Mouse (Mus musculus) heart, postnatal 0 days (tissue): Measurements from ENCODE around the gene 9230104L09Rik.

ENCODE experiments used
- CTCF ChIP-seq: IDR thresholded peaks from 2 replicates; pipeline ENCODE4 v1.5.1; 2016; ENCODE audit warnings: antibody characterized with exemption, control low read depth, low read depth
- EP300 ChIP-seq: IDR thresholded peaks from 2 replicates; pipeline ENCODE4 v1.6.1; 2016; ENCODE audit warnings: antibody characterized with exemption, low read depth

GRCm38 (mm10) chr2:148874224-148874616 is 9.4 kb upstream of the 9230104L09Rik start:
- TF ChIP-seq EP300 = no peak
- no peak for TF ChIP-seq CTCF
